Mouse (Mus musculus) midbrain, embryonic 11.5 days (tissue): ENCODE measurements around the gene Rbm47. TPM values are rescaled to one million over a fixed set of nuclear protein-coding genes. Genes with fewer than 3 reads are reported as not detected.

Experiments used
- ATAC-seq: fragments of 200-750 bp; cut with Nextera tagmentation; 2 replicates; pipeline ENCODE4 v1.8.0; 2017; ENCODE audit warnings: moderate TSS enrichment, moderate library complexity; ENCODE audit not compliant: low FRiP score
- DNase-seq: peaks from one replicate; pipeline ENCODE4 v3.0.0; 2015; ENCODE audit warnings: low spot score; ENCODE audit errors: missing footprints
- H3K27ac ChIP-seq: fragments of 300-500 bp; sonication (generic); 2 replicates; pipeline ENCODE4 v1.5.1; 2014; ENCODE audit warnings: low read depth, low read length
- H3K27me3 ChIP-seq: fragments of 300-500 bp; sonication (generic); 2 replicates; pipeline ENCODE4 v1.6.1; 2014; ENCODE audit warnings: mild to moderate bottlenecking, low read length, moderate library complexity, mixed read lengths; ENCODE audit not compliant: control insufficient read depth, insufficient read depth
- H3K36me3 ChIP-seq: fragments of 300-500 bp; sonication (generic); 2 replicates; pipeline ENCODE4 v1.6.1; 2014; ENCODE audit warnings: mild to moderate bottlenecking, low read length, moderate library complexity, mixed read lengths; ENCODE audit not compliant: control insufficient read depth, insufficient read depth
- H3K4me1 ChIP-seq: fragments of 300-500 bp; sonication (generic); 2 replicates; pipeline ENCODE4 v1.6.1; 2014; ENCODE audit warnings: low read length; ENCODE audit not compliant: control insufficient read depth, insufficient read depth
- H3K4me2 ChIP-seq: fragments of 300-500 bp; sonication (generic); 2 replicates; pipeline ENCODE4 v1.6.1; 2014; ENCODE audit warnings: mild to moderate bottlenecking, moderate library complexity
- H3K4me3 ChIP-seq: fragments of 300-500 bp; sonication (generic); 2 replicates; pipeline ENCODE4 v1.5.1; 2014; ENCODE audit warnings: low read depth, low read length
- H3K9ac ChIP-seq: fragments of 300-500 bp; sonication (generic); 2 replicates; pipeline ENCODE4 v1.6.1; 2014; ENCODE audit warnings: low read length
- H3K9me3 ChIP-seq: fragments of 300-500 bp; sonication (generic); 2 replicates; pipeline ENCODE4 v1.6.1; 2016; ENCODE audit warnings: low read length; ENCODE audit not compliant: control insufficient read depth
- WGBS: fragments of 180-500 bp; shearing (Covaris S2); extraction: QIAGEN DNeasy Blood & Tissue Kit; methylation state at CpG from one replicate; pipeline ENCODE4 v1.1.7; 2014; 5-methylcytosine and 5-hydroxymethylcytosine counted together
- polyA plus RNA-seq: library from polyadenylated mRNA; unstranded; fragments of >200 nt; fragmentation: Nextera tagmentation; extraction: Ambion mirVana; gene quantifications from 2 replicates; pipeline ENCODE4 v1.2.1, GENCODE M21; 2014

The Rbm47 gene
- polyA plus RNA-seq, 1 experiment from 2014 or later: 2.1 TPM

DNA sequence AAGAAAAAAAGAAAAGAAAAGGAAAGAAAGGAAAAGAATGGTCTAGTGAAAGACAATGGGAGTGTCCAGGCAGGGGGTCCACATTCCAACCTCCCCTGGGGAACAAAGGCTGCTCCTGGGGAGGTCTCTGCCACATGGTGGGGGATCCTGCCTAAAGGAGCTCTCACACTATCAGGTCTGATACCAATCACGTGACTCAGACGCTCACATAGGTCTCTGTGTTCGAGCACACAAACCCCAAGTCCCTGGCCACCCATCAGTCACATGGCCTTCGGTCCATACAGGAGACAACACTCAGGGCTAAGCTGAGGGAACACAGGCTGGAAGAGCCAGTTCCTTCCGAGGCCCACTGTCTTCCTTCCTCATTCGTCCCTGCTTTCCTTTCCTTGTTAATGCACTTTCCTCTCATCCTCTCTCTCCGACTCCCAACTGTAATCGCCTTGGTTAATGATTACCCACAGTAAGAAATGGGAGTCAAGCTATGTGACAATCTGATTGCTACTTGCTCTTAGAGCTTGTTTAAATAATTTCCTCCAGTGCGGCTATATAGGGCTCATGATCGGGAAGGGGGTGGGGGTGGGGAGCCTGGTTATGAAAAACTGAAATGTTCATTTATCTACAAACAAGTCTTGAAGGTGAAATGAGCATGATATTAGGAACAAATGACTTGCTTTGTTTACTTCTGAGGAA, 130.1 kb downstream of the Rbm47 start:
- H3K9ac ChIP-seq: no peak overlapping the region
- DNase-seq (peak; percentile 54), ATAC-seq (no peak)
- H3K4me2 ChIP-seq: no peak overlapping the region
- WGBS: 57% methylated on average over 10 of the region's 10 CpGs
- H3K9me3 ChIP-seq: no peaks in the 10 kb centered on the region
- H3K36me3 ChIP-seq: no peaks in the 10 kb centered on the region
- no peak overlapping the region for H3K4me3 ChIP-seq
- no peak overlapping the region for H3K27ac ChIP-seq
- H3K4me1 ChIP-seq: no peaks in the 10 kb centered on the region
- no peaks in the 10 kb centered on the region for H3K27me3 ChIP-seq

GRCm38 (mm10) chr5:66040744-66041279, 132.1 kb downstream of the Rbm47 start:
- ATAC-seq (no peak), DNase-seq (no peak)
- Histone ChIP-seq H3K27me3 (no peaks in the 10 kb centered on the region), H3K9ac (no peak overlapping the region), H3K4me3 (no peak overlapping the region), H3K36me3 (no peaks in the 10 kb centered on the region), H3K4me2 (no peak overlapping the region), H3K4me1 (no peaks in the 10 kb centered on the region), H3K27ac (no peak overlapping the region), H3K9me3 (no peaks in the 10 kb centered on the region)
- 90% methylated on average over 7 of the region's 7 CpGs for WGBS

DNA sequence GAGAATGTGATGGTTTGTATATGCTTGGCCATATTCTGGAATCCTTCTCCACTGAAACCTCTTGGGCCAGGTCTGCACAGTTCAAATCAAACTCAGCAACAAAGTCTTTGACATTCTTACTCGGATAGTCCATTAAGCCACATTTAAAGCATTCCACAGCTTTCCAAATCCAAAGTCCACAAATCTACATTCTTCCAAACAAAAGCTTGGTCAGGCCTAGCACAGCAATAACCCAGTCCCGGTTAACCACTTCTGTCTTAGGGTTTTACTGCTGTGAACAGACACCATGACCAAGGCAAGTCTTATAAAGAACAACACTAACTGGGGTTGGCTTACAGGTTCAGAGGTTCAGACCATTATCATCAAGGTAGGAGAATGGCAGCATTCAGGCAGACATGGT, 133.1 kb downstream of the Rbm47 start:
- no peaks in the 10 kb centered on the region for H3K27me3 ChIP-seq
- ATAC-seq (no peak), DNase-seq (peak; percentile 4)
- H3K9ac ChIP-seq: no peak overlapping the region
- H3K27ac ChIP-seq: no peak overlapping the region
- no peak overlapping the region for H3K4me2 ChIP-seq
- WGBS: 86% methylated on average over 2 of the region's 2 CpGs
- no peaks in the 10 kb centered on the region for H3K36me3 ChIP-seq
- no peaks in the 10 kb centered on the region for H3K4me1 ChIP-seq
- no peaks in the 10 kb centered on the region for H3K9me3 ChIP-seq
- H3K4me3 ChIP-seq: no peak overlapping the region

DNA sequence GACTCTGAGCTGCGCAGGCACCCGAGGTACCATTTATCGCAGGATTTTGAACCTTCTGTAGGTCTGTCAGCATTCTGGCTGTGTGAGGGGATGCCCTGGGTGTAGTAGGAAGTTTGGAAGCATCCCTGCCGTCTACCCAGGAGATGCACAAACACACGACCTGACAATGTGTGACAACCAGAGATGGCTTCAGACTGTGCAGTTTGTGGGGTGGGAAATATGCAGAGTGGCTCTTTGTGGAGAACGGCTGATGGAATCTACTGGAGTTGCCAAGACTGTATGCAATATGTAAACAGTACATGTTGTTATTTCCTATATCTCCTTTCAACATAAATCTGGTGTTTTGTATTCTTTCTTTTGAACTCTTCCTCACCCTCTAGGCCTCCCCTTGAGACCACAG, 135.9 kb downstream of the Rbm47 start:
- Histone ChIP-seq H3K27me3 (no peaks in the 10 kb centered on the region), H3K4me2 (no peak overlapping the region), H3K4me3 (no peak overlapping the region), H3K27ac (no peak overlapping the region), H3K36me3 (no peaks in the 10 kb centered on the region), H3K9ac (no peak overlapping the region), H3K9me3 (no peaks in the 10 kb centered on the region), H3K4me1 (no peaks in the 10 kb centered on the region)
- 78% methylated on average over 6 of the region's 6 CpGs for WGBS
- peak; percentile 10 for DNase-seq
- no peak for ATAC-seq

- WGBS: 40% methylated on average over 7 of the region's 7 CpGs
- H3K27ac ChIP-seq: no peak overlapping the region
- DNase-seq (peak; percentile 41), ATAC-seq (no peak)
- H3K4me3 ChIP-seq: no peak overlapping the region
- no peaks in the 10 kb centered on the region for H3K4me1 ChIP-seq
- H3K9me3 ChIP-seq: no peaks in the 10 kb centered on the region
- no peaks in the 10 kb centered on the region for H3K27me3 ChIP-seq
- no peak overlapping the region for H3K4me2 ChIP-seq
- no peaks in the 10 kb centered on the region for H3K36me3 ChIP-seq
- H3K9ac ChIP-seq: no peak overlapping the region
Observed at GRCm38 (mm10) chr5:66036440-66037054, 136.4 kb downstream of the Rbm47 start.

DNA sequence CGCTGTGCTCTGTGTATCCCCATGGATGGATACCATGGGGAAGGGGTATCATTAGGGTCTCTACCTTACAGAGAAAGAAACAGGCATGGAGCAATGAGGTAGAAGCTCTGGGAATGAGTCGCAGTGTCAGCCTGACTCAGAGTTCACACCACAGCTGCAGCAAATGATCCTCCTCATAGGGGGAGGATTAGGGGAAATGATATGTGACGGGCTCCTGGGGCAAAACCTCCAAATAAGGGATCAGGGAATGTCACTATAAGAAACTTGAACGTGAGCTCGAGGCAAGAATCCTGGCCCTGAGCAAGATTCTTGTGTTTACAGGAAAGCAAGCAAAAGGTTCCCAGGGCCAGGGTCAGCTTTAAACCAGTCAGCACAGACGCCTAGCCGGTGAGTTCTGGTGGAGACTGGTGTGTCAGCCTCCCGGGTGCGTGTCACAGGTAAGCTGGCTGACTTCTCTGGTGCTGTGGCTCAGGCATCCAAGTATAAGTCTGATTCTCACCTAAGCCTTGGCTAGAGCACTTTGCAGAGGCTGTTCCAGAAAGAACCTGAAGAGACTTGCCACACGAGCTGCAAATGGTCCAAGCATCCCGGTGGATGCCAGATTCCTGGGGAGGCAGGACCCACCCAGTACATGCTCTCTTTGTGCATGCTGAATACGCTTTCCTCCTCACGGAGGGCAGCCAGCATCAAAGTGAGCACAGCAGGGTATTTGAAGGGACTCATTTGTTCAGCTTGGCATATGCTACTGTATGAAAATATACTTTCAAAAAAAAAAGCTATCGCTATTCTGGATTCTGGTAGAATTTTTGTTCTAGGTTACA, 138.3 kb downstream of the Rbm47 start:
- no peak overlapping the region for H3K4me3 ChIP-seq
- no peak overlapping the region for H3K27ac ChIP-seq
- no peaks in the 10 kb centered on the region for H3K9me3 ChIP-seq
- no peak overlapping the region for H3K9ac ChIP-seq
- DNase-seq: no peak
- no peaks in the 10 kb centered on the region for H3K27me3 ChIP-seq
- 64% methylated on average over 14 of the region's 14 CpGs for WGBS
- H3K4me2 ChIP-seq: no peak overlapping the region
- H3K36me3 ChIP-seq: no peaks in the 10 kb centered on the region
- H3K4me1 ChIP-seq: no peaks in the 10 kb centered on the region
- ATAC-seq: no peak

GRCm38 (mm10) chr5:66032826-66033225, 140.1 kb downstream of the Rbm47 start:
- no peaks in the 10 kb centered on the region for H3K36me3 ChIP-seq
- 93% methylated on average over 1 of the region's 1 CpGs for WGBS
- H3K4me1 ChIP-seq: no peaks in the 10 kb centered on the region
- H3K9ac ChIP-seq: no peak overlapping the region
- no peak overlapping the region for H3K4me2 ChIP-seq
- ATAC-seq: no peak
- H3K27ac ChIP-seq: no peak overlapping the region
- no peaks in the 10 kb centered on the region for H3K9me3 ChIP-seq
- no peak overlapping the region for H3K4me3 ChIP-seq
- H3K27me3 ChIP-seq: no peaks in the 10 kb centered on the region
- DNase-seq: no peak

- Histone ChIP-seq H3K27ac (no peak overlapping the region), H3K9ac (no peak overlapping the region), H3K4me3 (no peak overlapping the region), H3K4me1 (no peaks in the 10 kb centered on the region), H3K9me3 (no peaks in the 10 kb centered on the region), H3K36me3 (no peaks in the 10 kb centered on the region), H3K27me3 (no peaks in the 10 kb centered on the region), H3K4me2 (no peak overlapping the region)
- DNase-seq (no peak), ATAC-seq (no peak)
- WGBS: 89% methylated on average over 5 of the region's 5 CpGs
Observed at GRCm38 (mm10) chr5:66031699-66032098, 141.2 kb downstream of the Rbm47 start.

- Histone ChIP-seq H3K9me3 (no peaks in the 10 kb centered on the region), H3K4me1 (no peaks in the 10 kb centered on the region), H3K4me3 (no peak overlapping the region), H3K27me3 (no peaks in the 10 kb centered on the region), H3K4me2 (no peak overlapping the region), H3K36me3 (no peaks in the 10 kb centered on the region), H3K9ac (no peak overlapping the region), H3K27ac (no peak overlapping the region)
- WGBS: 90% methylated on average over 5 of the region's 5 CpGs
- DNase-seq (no peak), ATAC-seq (no peak)
Observed at GRCm38 (mm10) chr5:66028232-66028631, 144.7 kb downstream of the Rbm47 start.
